Mouse (Mus musculus) liver, embryonic 14.5 days (tissue): ENCODE results near the gene Crx. TPM values are rescaled to one million over a fixed set of nuclear protein-coding genes. Genes with fewer than 3 reads are reported as not detected.

Experiments
- ATAC-seq: fragments of 200-750 bp; cut with Nextera tagmentation; 2 replicates; pipeline ENCODE4 v1.8.0; 2017; ENCODE audit warnings: moderate number of reproducible peaks, mild to moderate bottlenecking, moderate library complexity; ENCODE audit not compliant: insufficient read depth
- DNase-seq, 3 experiments: peaks; one replicate each; pipeline ENCODE4 v3.0.0-alpha.2; 2012 to 2013; ENCODE audit warnings: low read depth in 3 of 3, low spot score in 3 of 3
- H3K27ac ChIP-seq: fragments of 300-500 bp; sonication (generic); 2 replicates; pipeline ENCODE4 v1.5.1; 2014; ENCODE audit warnings: moderate library complexity, mild to moderate bottlenecking, control low read depth, inconsistent platforms
- H3K27me3 ChIP-seq: fragments of 300-500 bp; sonication (generic); 2 replicates; pipeline ENCODE4 v1.6.1; 2014; ENCODE audit warnings: mild to moderate bottlenecking, low read length, moderate library complexity; ENCODE audit not compliant: control insufficient read depth, insufficient read depth
- H3K36me3 ChIP-seq: fragments of 300-500 bp; sonication (generic); replicated peaks from 2 replicates; pipeline ENCODE4 v1.6.1; 2014; ENCODE audit warnings: low read depth; ENCODE audit not compliant: control insufficient read depth, insufficient read depth
- H3K4me1 ChIP-seq, 2 experiments: fragments of 200-500 bp in 1 of 2; fragments of 300-500 bp in 1 of 2; sonication (generic) in 1 of 2; replicated peaks; 2 replicates each; pipeline ENCODE4 v1.6.1; 2012 to 2014; ENCODE audit warnings: antibody characterized with exemption in 1 of 2, inconsistent platforms in 1 of 2, low read length in 1 of 2; ENCODE audit not compliant: control insufficient read depth in 2 of 2, insufficient read depth in 2 of 2
- H3K4me2 ChIP-seq: fragments of 300-500 bp; sonication (generic); 2 replicates; pipeline ENCODE4 v1.6.1; 2014; ENCODE audit warnings: low read depth, mild to moderate bottlenecking, control low read depth, moderate library complexity
- H3K4me3 ChIP-seq, 2 experiments: fragments of 200-500 bp in 1 of 2; fragments of 300-500 bp in 1 of 2; sonication (generic) in 1 of 2; 2 replicates each; pipeline ENCODE4 v1.5.1; 2012 to 2014; ENCODE audit warnings: low read depth in 2 of 2, low read length in 2 of 2, mild to moderate bottlenecking in 2 of 2, control low read depth in 1 of 2, inconsistent platforms in 1 of 2, moderate library complexity in 1 of 2; ENCODE audit not compliant: insufficient read depth in 1 of 2
- H3K9ac ChIP-seq: fragments of 300-500 bp; sonication (generic); replicated peaks from 2 replicates; pipeline ENCODE4 v1.6.1; 2014; ENCODE audit warnings: mild to moderate bottlenecking, control low read depth, moderate library complexity
- H3K9me3 ChIP-seq: fragments of 300-500 bp; sonication (generic); 2 replicates; pipeline ENCODE4 v1.6.1; 2016; ENCODE audit warnings: low read length, mixed read lengths; ENCODE audit not compliant: control insufficient read depth
- CTCF ChIP-seq: IDR thresholded peaks from 2 replicates; pipeline ENCODE4 v1.5.1; 2016; ENCODE audit warnings: antibody characterized with exemption, low read depth, control low read depth
- EP300 ChIP-seq: IDR thresholded peaks from 2 replicates; pipeline ENCODE4 v1.6.1; 2016; ENCODE audit warnings: antibody characterized with exemption, low read depth
- WGBS: fragments of 180-500 bp; shearing (Covaris S2); extraction: QIAGEN DNeasy Blood & Tissue Kit; methylation state at CpG from one replicate; pipeline ENCODE4 v1.1.7; 2014; ENCODE audit not compliant: insufficient replicate concordance; 5-methylcytosine and 5-hydroxymethylcytosine counted together
- polyA plus RNA-seq, 2 experiments: library from polyadenylated mRNA; depleted of rRNA in 1 of 2; stranded (reverse) in 1 of 2; unstranded in 1 of 2; fragments of >200 nt; fragmentation: Nextera tagmentation in 1 of 2; extraction: Ambion mirVana in 1 of 2; gene quantifications; 2 replicates each; pipeline versions ENCODE4 v1.2.1 to v1.2.3; 2012 to 2014

Crx gene
- polyA plus RNA-seq, 2 experiments, result not detected

GRCm38 (mm10) chr7:15905861-15906260 is 26.1 kb upstream of the Crx start:
- no peak for TF ChIP-seq EP300
- TF ChIP-seq CTCF, result no peak
- H3K36me3 ChIP-seq, result no peaks in the 10 kb centered on the region
- DNase-seq, result no peak
- H3K9me3 ChIP-seq, result no peaks in the 10 kb centered on the region
- no peak overlapping the region for H3K9ac ChIP-seq
- H3K4me1 ChIP-seq, result no peaks in the 10 kb centered on the region
- no peak for ATAC-seq
- no peak overlapping the region for H3K4me3 ChIP-seq
- 65% methylated on average over 7 of the region's 7 CpGs for WGBS
- no peak overlapping the region for H3K27ac ChIP-seq
- H3K27me3 ChIP-seq, result no peaks in the 10 kb centered on the region
- no peak overlapping the region for H3K4me2 ChIP-seq

- no peak for TF ChIP-seq EP300
- no peak for TF ChIP-seq CTCF
- no peaks in the 10 kb centered on the region for H3K9me3 ChIP-seq
- no peaks in the 10 kb centered on the region for H3K4me1 ChIP-seq
- H3K4me2 ChIP-seq, result no peak overlapping the region
- ATAC-seq (no peak), DNase-seq (no peak)
- no peak overlapping the region for H3K27ac ChIP-seq
- no peak overlapping the region for H3K4me3 ChIP-seq
- H3K9ac ChIP-seq, result no peak overlapping the region
- no peaks in the 10 kb centered on the region for H3K36me3 ChIP-seq
- 42% methylated on average over 9 of the region's 9 CpGs for WGBS
- no peaks in the 10 kb centered on the region for H3K27me3 ChIP-seq
These were observed 21.7 kb upstream of the Crx start for GRCm38 (mm10) chr7:15901366-15902048.

GRCm38 (mm10) chr7:15894251-15894650 is 14.5 kb upstream of the Crx start:
- Histone ChIP-seq H3K36me3 (no peaks in the 10 kb centered on the region), H3K27ac (no peak overlapping the region), H3K9me3 (no peaks in the 10 kb centered on the region), H3K4me1 (no peaks in the 10 kb centered on the region), H3K9ac (no peak overlapping the region), H3K4me2 (no peak overlapping the region), H3K4me3 (no peak overlapping the region), H3K27me3 (no peaks in the 10 kb centered on the region)
- 46% methylated on average over 1 of the region's 1 CpGs for WGBS
- no peak for DNase-seq
- ATAC-seq, result no peak
- TF ChIP-seq EP300 (no peak), CTCF (no peak)

GRCm38 (mm10) chr7:15884127-15884526 is 4.4 kb upstream of the Crx start:
- DNase-seq, result no peak
- ATAC-seq, result no peak

GRCm38 (mm10) chr7:15882317-15882716 is 2.5 kb upstream of the Crx start, which contains the start of gene Crxos:
Gene Crxos, plus strand, starts transcription at chr7:15882617.
- TF ChIP-seq CTCF, result no peak
- TF ChIP-seq EP300, result no peak
- no peak for ATAC-seq
- WGBS, result 61% methylated on average over 2 of the region's 2 CpGs

More at GRCm38 (mm10) chr7:15884127-15884526, 4.4 kb upstream of the Crx start:
- TF ChIP-seq EP300 (no peak), CTCF (no peak)
- H3K9ac ChIP-seq, result no peak overlapping the region
- no peak overlapping the region for H3K4me3 ChIP-seq
- WGBS, result 74% methylated on average over 2 of the region's 2 CpGs
- H3K27me3 ChIP-seq, result no peaks in the 10 kb centered on the region
- no peak overlapping the region for H3K27ac ChIP-seq
- no peaks in the 10 kb centered on the region for H3K36me3 ChIP-seq
- no peaks in the 10 kb centered on the region for H3K4me1 ChIP-seq
- no peaks in the 10 kb centered on the region for H3K9me3 ChIP-seq
- H3K4me2 ChIP-seq, result no peak overlapping the region

More at GRCm38 (mm10) chr7:15882317-15882716, 2.5 kb upstream of the Crx start, which contains the start of gene Crxos:
- Histone ChIP-seq H3K9me3 (no peaks in the 10 kb centered on the region), H3K36me3 (no peaks in the 10 kb centered on the region), H3K4me2 (no peak within 1 kb of the TSS), H3K27me3 (no peaks in the 10 kb centered on the region), H3K4me1 (no peaks in the 10 kb centered on the region), H3K4me3 (no peak within 1 kb of the TSS), H3K9ac (no peak within 1 kb of the TSS), H3K27ac (no peak within 1 kb of the TSS)
- DNase-seq, result no peak
